Mouse (Mus musculus) gastrocnemius, adult 8-10 months (tissue): ENCODE measurements around the gene Fam173a. TPM values are rescaled to one million over a fixed set of nuclear protein-coding genes. Genes with fewer than 3 reads are reported as not detected.

ENCODE experiments used
- DNase-seq, 2 experiments: peaks; one replicate each; pipeline ENCODE4 v3.0.0; 2022; ENCODE audit warnings: low spot score in 2 of 2
- total RNA-seq, 4 experiments: library from RNA; stranded (reverse); gene quantifications; 2 replicates each; pipeline ENCODE4 v1.2.4; 2022

Gene Fam173a
- total RNA-seq, 4 experiments from 2014 or later: 46.3 to 53.3 (median 47.6) TPM

GRCm38 (mm10) chr17:25801029-25801428, 8.3 kb upstream of the Fam173a start:
- no peak for DNase-seq

DNA sequence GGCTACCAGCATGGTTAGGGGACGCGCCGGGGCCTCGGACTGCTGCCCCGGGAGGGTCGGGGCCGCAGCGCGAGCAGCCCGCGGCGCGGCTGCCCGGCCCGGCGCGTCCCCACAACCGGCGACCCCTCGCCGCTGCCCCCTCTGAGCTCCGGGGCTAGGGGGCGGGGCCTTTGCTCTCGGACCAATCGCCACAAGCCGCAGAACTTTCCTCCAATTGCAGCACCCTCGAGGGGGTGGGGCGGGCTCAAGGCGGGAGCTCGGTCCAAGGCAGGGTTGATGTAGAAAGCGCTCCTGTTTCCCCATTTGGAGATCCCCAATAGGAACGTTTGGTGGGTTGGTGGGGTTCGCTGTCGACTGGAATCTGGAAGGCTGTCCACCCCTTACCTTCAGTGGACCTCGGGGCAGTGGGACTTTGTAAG, 4.3 kb upstream of the Fam173a start, which contains the start of gene Metrn:
Metrn (minus strand) TSS at position 186 of the 419 bp plus-strand sequence.
- peak; percentile 78 to 80 for DNase-seq

DNA sequence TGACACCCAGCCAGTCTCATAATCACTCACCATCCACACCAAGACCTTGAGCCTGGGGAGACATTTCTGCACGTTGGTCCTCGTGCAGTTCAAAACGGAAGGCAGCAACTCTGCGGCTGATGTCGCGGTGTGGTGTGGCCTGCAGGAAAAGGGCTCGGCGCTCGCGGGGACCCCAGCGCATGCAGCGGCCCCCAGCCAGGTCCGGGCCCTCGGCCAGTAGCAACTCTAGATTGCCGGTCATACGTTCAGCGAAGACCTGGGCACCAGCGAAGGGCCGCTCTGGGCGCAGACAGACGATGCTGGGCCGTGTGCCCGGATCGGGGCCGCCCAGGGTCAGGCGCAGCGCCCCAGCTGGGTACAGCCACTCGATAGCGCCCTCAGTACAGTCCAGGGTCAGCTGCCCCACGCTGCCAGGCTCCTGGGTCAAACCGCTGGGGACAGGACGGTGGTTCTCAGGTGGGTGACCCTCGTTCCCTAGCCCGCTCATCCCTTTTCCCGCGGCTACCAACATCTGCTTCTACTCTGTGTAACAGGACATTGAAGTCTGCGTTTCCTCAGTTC, 3.6 kb upstream of the Fam173a start:
- peak; percentile 57 to 69 for DNase-seq

DNA sequence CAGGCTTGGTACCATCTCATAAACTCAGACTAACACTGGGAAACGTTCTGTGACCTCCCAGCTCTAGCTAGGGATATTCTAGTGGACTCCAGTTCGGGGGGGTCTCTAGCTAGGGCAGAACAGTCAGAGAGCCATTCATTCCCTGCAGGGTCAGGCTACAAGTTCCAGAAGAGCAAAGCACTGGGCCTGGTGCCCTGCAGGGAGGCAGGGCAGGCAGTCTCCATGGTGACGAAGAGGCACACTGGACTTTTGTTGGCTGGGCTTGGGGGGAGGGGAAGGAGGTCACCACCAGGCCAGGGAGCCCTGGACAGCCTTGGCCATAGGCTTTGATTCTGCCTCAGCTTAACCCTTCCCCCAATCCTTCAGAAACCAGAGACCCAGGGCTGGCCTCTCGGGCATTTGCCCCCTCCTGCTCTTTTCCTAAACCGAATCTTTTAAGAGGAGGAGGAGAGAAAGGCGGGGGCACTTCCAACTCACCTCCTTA, 3.0 kb upstream of the Fam173a start, which contains the start of gene AC134908.4:
AC134908.4 (minus strand) TSS at position 51 of the 484 bp plus-strand sequence.
- no peak for DNase-seq

DNA sequence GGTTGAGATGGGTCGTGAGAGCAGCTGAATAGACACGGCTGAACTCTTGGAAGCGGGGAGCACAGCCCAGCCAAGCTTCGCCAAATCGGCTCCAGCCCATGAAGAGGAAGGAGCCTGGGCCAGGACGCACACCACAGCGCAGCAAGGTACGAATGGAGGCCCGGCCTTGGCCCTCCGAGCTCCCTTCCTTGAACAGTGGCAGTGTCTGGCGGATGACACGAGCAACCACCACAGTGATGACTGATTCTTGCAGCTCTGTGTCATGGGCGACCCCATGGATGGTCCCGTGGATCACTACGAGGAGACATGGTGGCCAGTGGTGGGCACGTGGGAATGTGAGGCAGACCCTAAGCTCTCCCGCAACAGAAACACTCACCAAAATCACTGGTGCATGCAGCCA, 2.3 kb upstream of the Fam173a start:
- DNase-seq: no peak

DNA sequence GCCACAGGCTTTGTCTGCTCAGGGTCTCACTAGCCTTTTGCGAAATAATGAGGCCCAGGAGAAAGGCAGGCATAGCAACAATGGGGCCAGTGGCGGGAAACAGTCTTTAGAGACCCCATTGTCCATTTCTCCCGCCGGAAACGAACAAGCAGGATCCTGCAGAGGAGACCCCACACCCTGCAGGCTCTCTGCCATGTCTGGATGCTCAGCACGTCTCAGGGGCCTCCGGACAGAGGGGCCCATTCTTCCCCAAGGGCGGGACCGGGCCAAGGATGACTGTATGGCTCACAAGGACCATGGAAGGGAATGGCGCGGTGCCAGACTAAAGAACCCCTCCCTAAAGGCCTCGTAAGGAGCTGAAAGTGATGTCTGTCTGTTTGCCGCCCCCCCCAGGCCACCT, 1.5 kb upstream of the Fam173a start:
- no peak for DNase-seq

GRCm38 (mm10) chr17:25791843-25792527, 716 bp downstream of the Fam173a start:
- peak; percentile 73 to 76 for DNase-seq

- no peak for DNase-seq
Observed at GRCm38 (mm10) chr17:25791320-25791842, 1.3 kb downstream of the Fam173a start.

- DNase-seq: no peak
Observed at GRCm38 (mm10) chr17:25786781-25787504, 5.8 kb downstream of the Fam173a start.

- no peak for DNase-seq
Observed at GRCm38 (mm10) chr17:25786280-25786679, 6.4 kb downstream of the Fam173a start, which contains the start of gene Ccdc78. TSS of gene Ccdc78 (plus strand) at chr17:25786580.

GRCm38 (mm10) chr17:25785281-25785745, 7.4 kb downstream of the Fam173a start, which contains the start of gene Haghl:
TSS of gene Haghl (minus strand) at chr17:25785673.
- peak; percentile 90 to 95 for DNase-seq

- DNase-seq: no peak
Observed at GRCm38 (mm10) chr17:25783861-25784574, 8.7 kb downstream of the Fam173a start.

- DNase-seq: no peak
Observed at GRCm38 (mm10) chr17:25783086-25783485, 9.6 kb downstream of the Fam173a start.

DNA sequence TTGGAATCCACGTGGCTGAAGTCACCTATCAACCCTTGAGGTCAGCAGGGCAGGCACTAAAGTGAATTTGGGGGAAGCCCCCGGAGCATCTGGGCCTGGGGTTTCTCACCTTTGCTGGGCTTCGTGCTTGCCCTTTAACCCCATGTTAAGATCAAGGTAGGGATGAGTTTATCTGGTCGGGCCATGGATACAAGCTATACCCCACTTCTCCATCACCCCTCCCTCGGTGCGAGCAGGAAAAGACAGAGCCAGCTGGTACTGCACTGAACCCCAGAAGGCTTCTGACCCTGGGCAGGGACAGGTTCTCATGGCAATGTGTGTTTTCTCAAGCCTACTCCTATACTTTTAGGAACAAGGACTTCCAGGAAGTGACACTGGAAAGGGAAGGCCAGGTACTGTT, 11.4 kb downstream of the Fam173a start:
- no peak for DNase-seq

GRCm38 (mm10) chr17:25777948-25778347, 14.8 kb downstream of the Fam173a start:
- DNase-seq: no peak

GRCm38 (mm10) chr17:25775318-25776062, 17.2 kb downstream of the Fam173a start:
- no peak for DNase-seq

DNA sequence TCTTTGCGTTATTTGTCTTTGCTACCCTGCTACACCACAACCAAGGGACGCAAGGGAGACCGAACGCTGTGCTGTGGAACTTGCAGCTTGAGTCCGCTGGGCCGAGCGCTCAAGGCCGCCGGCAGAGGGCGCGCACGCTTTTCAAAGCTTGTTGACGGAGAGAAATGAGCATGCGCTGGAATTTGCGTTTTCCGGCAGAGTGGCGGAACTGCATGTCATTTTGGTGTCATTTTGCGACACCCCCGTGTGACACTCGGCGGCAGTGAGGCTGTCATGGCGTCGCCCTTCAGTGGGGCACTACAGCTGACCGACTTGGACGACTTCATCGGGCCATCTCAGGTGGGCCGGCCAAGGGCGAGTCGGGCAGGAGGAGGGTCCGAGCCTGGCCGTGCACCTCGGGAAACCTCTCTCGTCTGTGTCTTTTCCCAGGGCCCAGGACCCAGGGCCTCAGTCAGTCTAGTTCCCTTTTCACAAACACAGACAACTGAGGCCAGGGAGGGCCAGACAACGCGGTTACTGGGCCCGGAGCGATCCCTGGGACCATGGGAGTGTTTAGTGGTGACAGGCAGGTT, 19.1 kb downstream of the Fam173a start, which contains the start of gene Narfl:
Narfl (plus strand) TSS at position 228 of the 572 bp plus-strand sequence.
- DNase-seq: peak; percentile 92 to 94

- no peak for DNase-seq
Observed at GRCm38 (mm10) chr17:25769331-25769730, 23.4 kb downstream of the Fam173a start.

- DNase-seq: no peak
Observed at GRCm38 (mm10) chr17:25765886-25766285, 26.8 kb downstream of the Fam173a start.

DNA sequence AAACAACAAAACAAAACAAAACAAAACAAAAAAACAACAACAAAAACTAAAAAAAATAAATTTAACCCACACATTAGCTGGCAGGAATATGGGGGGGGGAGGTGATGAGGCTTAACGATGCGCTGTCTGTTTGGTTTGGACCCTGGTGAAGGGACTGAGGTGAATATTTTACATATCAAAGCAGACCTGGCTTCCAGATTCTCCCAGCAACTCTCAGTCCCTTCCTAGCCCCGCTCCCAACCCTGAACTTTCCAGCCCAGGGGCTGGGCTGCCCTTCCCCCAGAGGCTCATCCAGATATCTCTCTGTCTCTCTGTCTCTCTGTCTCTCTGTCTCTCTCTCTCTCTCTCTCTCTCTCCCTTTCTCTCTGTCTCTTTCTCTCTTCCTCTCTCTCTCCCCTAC, 30.1 kb downstream of the Fam173a start:
- no peak for DNase-seq
